Mouse (Mus musculus): Measurements from ENCODE around the gene Higd1c.

DNA sequence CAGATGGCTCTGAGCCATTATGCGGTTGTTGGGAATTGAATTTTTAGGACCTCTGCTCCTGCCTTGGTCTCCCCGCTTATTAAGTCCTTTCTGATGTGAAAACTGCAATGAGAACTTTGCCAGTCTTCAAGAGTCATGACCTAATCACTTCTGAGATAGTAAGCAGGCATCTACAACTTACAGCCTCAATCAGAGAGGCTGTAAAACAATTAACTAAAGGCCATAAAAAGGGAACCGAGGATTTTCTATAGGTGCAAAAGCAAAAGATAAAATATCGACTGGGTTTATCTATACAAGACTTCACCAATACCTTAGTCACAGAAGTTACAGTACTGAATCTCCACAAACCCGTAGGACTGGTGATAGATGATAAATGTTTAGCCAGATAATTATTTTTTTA is 8.5 kb upstream of the Higd1c start:
- TF ChIP-seq CTCF (IDR thresholded peaks at IDR 0.05; ENCODE audit: low read depth), result no peak
- no peak for TF ChIP-seq EP300 (IDR thresholded peaks at IDR 0.05; ENCODE audit: low read depth)

Measured in liver, postnatal 0 days (tissue).